Mouse (Mus musculus) forebrain, embryonic 10.5 days (tissue): ENCODE measurements at regions not wholly inside any gene's neighbourhood (a gene's known extent, or its start where the extent isn't known, plus 50 kb on each side); places are given as distances from the start of the nearest gene placed in this dataset.

ENCODE experiments used
- DNase-seq: peaks from one replicate; pipeline ENCODE4 v3.0.0-alpha.2; 2017; ENCODE audit warnings: low spot score; ENCODE audit errors: extremely low spot score
- H3K27ac ChIP-seq: fragments of 300-500 bp; sonication (generic); 2 replicates; pipeline ENCODE4 v1.5.1; 2016; ENCODE audit warnings: mild to moderate bottlenecking
- H3K27me3 ChIP-seq: fragments of 300-500 bp; sonication (generic); 2 replicates; pipeline ENCODE4 v1.6.1; 2016; ENCODE audit warnings: mild to moderate bottlenecking; ENCODE audit not compliant: poor library complexity, severe bottlenecking
- H3K36me3 ChIP-seq: fragments of 300-500 bp; sonication (generic); replicated peaks from 2 replicates; pipeline ENCODE4 v1.6.1; 2016; ENCODE audit warnings: mild to moderate bottlenecking, moderate library complexity
- H3K4me1 ChIP-seq: fragments of 300-500 bp; sonication (generic); 2 replicates; pipeline ENCODE4 v1.6.1; 2016
- H3K4me3 ChIP-seq: fragments of 300-500 bp; sonication (generic); 2 replicates; pipeline ENCODE4 v1.5.1; 2016; ENCODE audit warnings: mild to moderate bottlenecking, moderate library complexity
- H3K9me3 ChIP-seq: fragments of 300-500 bp; sonication (generic); 2 replicates; pipeline ENCODE4 v1.6.1; 2016; ENCODE audit warnings: mild to moderate bottlenecking, moderate library complexity
- WGBS: fragments of 180-500 bp; shearing (Covaris S2); methylation state at CpG from one replicate; pipeline ENCODE4 v1.1.7; 2016; 5-methylcytosine and 5-hydroxymethylcytosine counted together

GRCm38 (mm10) chr12:51045020-51045419 is 302.8 kb upstream of the G2e3 start:
- no peak for DNase-seq
- 58% methylated on average over 1 of the region's 1 CpGs for WGBS
- H3K36me3 ChIP-seq, result no peaks in the 10 kb centered on the region
- peaks cover 6% of the 10 kb centered on the region; the same call in 1 of the 2 replicates for H3K4me1 ChIP-seq
- no peak overlapping the region for H3K4me3 ChIP-seq
- H3K27me3 ChIP-seq, result no peaks in the 10 kb centered on the region
- H3K9me3 ChIP-seq, result no peaks in the 10 kb centered on the region
- no peak overlapping the region for H3K27ac ChIP-seq

GRCm38 (mm10) chr12:51032193-51032592 is 315.7 kb upstream of the G2e3 start:
- no peak for DNase-seq
- Histone ChIP-seq H3K36me3 (no peaks in the 10 kb centered on the region), H3K4me3 (no peak overlapping the region), H3K9me3 (no peaks in the 10 kb centered on the region), H3K27me3 (no peaks in the 10 kb centered on the region), H3K27ac (no peak overlapping the region), H3K4me1 (peaks cover 23% of the 10 kb centered on the region)
- 64% methylated on average over 2 of the region's 2 CpGs for WGBS

GRCm38 (mm10) chr12:51028601-51029174 is 319.2 kb upstream of the G2e3 start:
- peak overlapping the region; percentile 60 for H3K27ac ChIP-seq
- 47% methylated on average over 10 of the region's 10 CpGs for WGBS
- no peak for DNase-seq

GRCm38 (mm10) chr12:51026046-51026445 is 321.8 kb upstream of the G2e3 start:
- Histone ChIP-seq H3K4me1 (peaks cover 14% of the 10 kb centered on the region), H3K36me3 (no peaks in the 10 kb centered on the region), H3K9me3 (no peaks in the 10 kb centered on the region), H3K4me3 (no peak overlapping the region), H3K27ac (no peak overlapping the region), H3K27me3 (no peaks in the 10 kb centered on the region)
- WGBS, result 85% methylated on average over 5 of the region's 5 CpGs
- no peak for DNase-seq

More at GRCm38 (mm10) chr12:51028601-51029174, 319.2 kb upstream of the G2e3 start:
- Histone ChIP-seq H3K4me3 (no peak overlapping the region), H3K4me1 (peaks cover 23% of the 10 kb centered on the region), H3K27me3 (no peaks in the 10 kb centered on the region), H3K36me3 (no peaks in the 10 kb centered on the region), H3K9me3 (no peaks in the 10 kb centered on the region)

GRCm38 (mm10) chr12:51025531-51025930 is 322.3 kb upstream of the G2e3 start:
- WGBS, result 84% methylated on average over 3 of the region's 3 CpGs

GRCm38 (mm10) chr12:51024057-51024743 is 323.7 kb upstream of the G2e3 start:
- Histone ChIP-seq H3K4me1 (peaks cover 14% of the 10 kb centered on the region), H3K4me3 (no peak overlapping the region), H3K9me3 (no peaks in the 10 kb centered on the region), H3K27me3 (no peaks in the 10 kb centered on the region), H3K36me3 (no peaks in the 10 kb centered on the region), H3K27ac (no peak overlapping the region)
- 94% methylated on average over 3 of the region's 3 CpGs for WGBS
- no peak for DNase-seq

More at GRCm38 (mm10) chr12:51025531-51025930, 322.3 kb upstream of the G2e3 start:
- Histone ChIP-seq H3K27ac (no peak overlapping the region), H3K4me1 (peaks cover 14% of the 10 kb centered on the region), H3K9me3 (no peaks in the 10 kb centered on the region), H3K4me3 (no peak overlapping the region), H3K36me3 (no peaks in the 10 kb centered on the region), H3K27me3 (no peaks in the 10 kb centered on the region)
- DNase-seq, result no peak

GRCm38 (mm10) chr12:51018185-51018584 is 329.7 kb upstream of the G2e3 start:
- DNase-seq, result no peak
- no peaks in the 10 kb centered on the region for H3K9me3 ChIP-seq
- H3K36me3 ChIP-seq, result no peaks in the 10 kb centered on the region
- H3K4me1 ChIP-seq, result no peaks in the 10 kb centered on the region
- no peak overlapping the region for H3K27ac ChIP-seq
- H3K27me3 ChIP-seq, result no peaks in the 10 kb centered on the region
- H3K4me3 ChIP-seq, result no peak overlapping the region
- WGBS, result 94% methylated on average over 5 of the region's 5 CpGs

- no peaks in the 10 kb centered on the region for H3K36me3 ChIP-seq
- no peaks in the 10 kb centered on the region for H3K4me1 ChIP-seq
- no peaks in the 10 kb centered on the region for H3K27me3 ChIP-seq
- WGBS, result 95% methylated on average over 6 of the region's 6 CpGs
- no peak overlapping the region for H3K27ac ChIP-seq
- DNase-seq, result no peak
- no peak overlapping the region for H3K4me3 ChIP-seq
- no peaks in the 10 kb centered on the region for H3K9me3 ChIP-seq
Measured at GRCm38 (mm10) chr12:51016081-51016480, 331.8 kb upstream of the G2e3 start.

- Histone ChIP-seq H3K27me3 (peaks cover 30% of the 10 kb centered on the region), H3K27ac (no peak overlapping the region), H3K36me3 (no peaks in the 10 kb centered on the region), H3K4me3 (no peak overlapping the region), H3K9me3 (peaks cover 6% of the 10 kb centered on the region; the same call in 1 of the 2 replicates), H3K4me1 (peaks cover 9% of the 10 kb centered on the region)
- 88% methylated on average over 4 of the region's 4 CpGs for WGBS
- DNase-seq, result no peak
Measured at GRCm38 (mm10) chr12:51009644-51010043, 338.2 kb upstream of the G2e3 start.

- WGBS, result 11% methylated on average over 12 of the region's 12 CpGs
- DNase-seq, result peak; percentile 55
- Histone ChIP-seq H3K9me3 (peaks cover 2% of the 10 kb centered on the region; the same call in 1 of the 2 replicates), H3K4me3 (peak overlapping the region; percentile 18; the same call in 1 of the 2 replicates), H3K36me3 (no peaks in the 10 kb centered on the region), H3K27me3 (peaks cover 70% of the 10 kb centered on the region), H3K4me1 (peaks cover 80% of the 10 kb centered on the region), H3K27ac (peak overlapping the region; percentile 83)
Measured at GRCm38 (mm10) chr12:51001722-51002592, 345.9 kb upstream of the G2e3 start.

GRCm38 (mm10) chr12:51001096-51001495 is 346.8 kb upstream of the G2e3 start:
- 45% methylated on average over 4 of the region's 4 CpGs for WGBS

GRCm38 (mm10) chr12:51000281-51001075 is 347.4 kb upstream of the G2e3 start:
- Histone ChIP-seq H3K27ac (peak overlapping the region; percentile 83), H3K27me3 (peaks cover 55% of the 10 kb centered on the region), H3K4me1 (peaks cover 80% of the 10 kb centered on the region), H3K4me3 (0 out of 2 replicates have a peak overlapping the region, but pooled peaks have one; percentile 0), H3K36me3 (no peaks in the 10 kb centered on the region), H3K9me3 (no peaks in the 10 kb centered on the region)
- WGBS, result 67% methylated on average over 18 of the region's 18 CpGs
- DNase-seq, result no peak

More at GRCm38 (mm10) chr12:51001096-51001495, 346.8 kb upstream of the G2e3 start:
- Histone ChIP-seq H3K27ac (peak overlapping the region; percentile 83), H3K4me1 (peaks cover 81% of the 10 kb centered on the region), H3K9me3 (no peaks in the 10 kb centered on the region), H3K4me3 (peak overlapping the region; percentile 18; the same call in 1 of the 2 replicates), H3K36me3 (no peaks in the 10 kb centered on the region), H3K27me3 (peaks cover 61% of the 10 kb centered on the region)
- DNase-seq, result no peak
